8 mouse cellular contexts compared by ENCODE assay signal in the genomic region with DNA sequence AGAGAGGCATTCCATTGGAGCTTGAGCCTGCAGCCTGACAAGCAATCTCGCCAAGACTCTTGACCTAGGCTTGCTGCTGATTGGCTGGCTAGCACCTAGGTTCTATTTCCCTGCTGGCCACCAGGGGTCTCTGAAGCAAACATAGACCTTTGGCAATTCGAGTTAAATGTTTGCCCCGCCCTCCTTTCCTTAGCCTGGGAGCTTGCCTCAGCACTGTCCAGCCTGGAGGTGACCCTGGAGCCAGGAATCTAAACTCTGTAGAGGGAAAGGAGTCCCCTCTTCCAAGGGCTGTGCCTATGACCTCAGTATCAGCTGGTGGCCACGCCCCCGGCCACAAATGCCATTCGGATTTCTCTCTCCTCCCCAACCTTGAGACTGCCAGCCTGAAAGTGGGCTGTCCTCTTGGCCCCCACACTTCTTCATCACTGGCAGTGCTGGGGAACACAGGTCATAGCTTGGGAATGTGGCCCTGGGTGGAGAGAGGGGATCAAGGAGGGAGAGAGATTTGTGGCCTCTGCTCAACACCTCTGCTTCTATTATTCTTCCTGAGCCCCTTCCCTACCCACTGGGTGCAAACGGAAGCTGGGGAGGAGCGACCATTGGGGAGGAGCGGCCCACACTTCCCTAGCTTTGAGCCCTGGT. TPM values are rescaled to one million over a fixed set of nuclear protein-coding genes. Genes with fewer than 3 reads are reported as not detected.
DNase-seq lines count a peak whose midpoint lies in the region; ATAC-seq lines count a peak whose summit lies in the region.

No protein-coding gene starts in this region.

- intact Hi-C loops in gastrocnemius, postnatal 36 days (cut with DNase I), result no loop called here

- H3K4me1 ChIP-seq in liver, embryonic 12.5 days, result peaks cover 22% of the 10 kb centered on the region

- ATAC-seq in liver, embryonic 12.5 days, result peak; percentile 57

- H3K4me2 ChIP-seq in liver, embryonic 12.5 days, result peak overlapping the region; percentile 8; the same call in 1 of the 2 replicates

- H3K9me3 ChIP-seq in liver, embryonic 12.5 days (replicated peaks), result no peaks in the 10 kb centered on the region

- H3K4me3 ChIP-seq in liver, embryonic 12.5 days, result no peak overlapping the region

- peaks cover 31% of the 10 kb centered on the region for H3K27me3 ChIP-seq in liver, embryonic 12.5 days (replicated peaks)

- H3K9ac ChIP-seq in liver, embryonic 12.5 days, result no peak overlapping the region

- H3K36me3 ChIP-seq in liver, embryonic 12.5 days, result 0 out of 2 replicates have a peak, but pooled peaks cover 3% of the 10 kb centered on the region

- WGBS in liver, embryonic 12.5 days (ENCODE audit: insufficient replicate concordance), result 7% methylated on average over 9 of the region's 9 CpGs

- DNase-seq in B cell, adult 2 months, result peak; percentile 46 to 51
- DNase-seq in NIH3T3 (ENCODE audit: low read depth), result peak; percentile 89
- DNase-seq in cerebellum, postnatal 10 days, result peak; percentile 84 to 87
- peak; percentile 57 to 72 for DNase-seq in gastrocnemius, postnatal 36 days
- DNase-seq in induced T-regulatory cell, adult 2 months (ENCODE audit: low read depth), result peak; percentile 58
- DNase-seq in naive thymus-derived CD4-positive, alpha-beta T cell, adult 2 months (ENCODE audit: low read depth), result peak; percentile 48
- peak; percentile 85 for DNase-seq in yolk sac, embryonic 10.5 days (ENCODE audit: low spot score)

- peak overlapping the region; percentile 61; the same call in 1 of the 2 replicates for H3K27ac ChIP-seq in liver, embryonic 12.5 days

RNA-seq across cellular contexts. Expression of gene Speg, which starts 23.8 kb away (rescaled TPM):
- total RNA-seq in gastrocnemius, postnatal 36 days (2021), result 100 to 1,000 TPM; 229 to 230 TPM
- polyA plus RNA-seq in liver, embryonic 12.5 days (2016; fragmentation: Nextera tagmentation; extraction: Ambion mirVana), result 11.4 and 14.3 TPM in 2 replicates

RNA-seq across cellular contexts. Expression of gene Gmppa, which starts 36.8 kb away (rescaled TPM):
- 10 to 100 TPM; 35.4 to 35.5 TPM for total RNA-seq in gastrocnemius, postnatal 36 days (2021)
- polyA plus RNA-seq in liver, embryonic 12.5 days (2016; fragmentation: Nextera tagmentation; extraction: Ambion mirVana), result 44.0 and 47.9 TPM in 2 replicates

RNA-seq across cellular contexts. Expression of gene Des, which starts 38.8 kb away (rescaled TPM):
- 1,000 to 10,000 TPM; 1,843 to 1,948 TPM for total RNA-seq in gastrocnemius, postnatal 36 days (2021)
- 6.9 and 7.4 TPM in 2 replicates for polyA plus RNA-seq in liver, embryonic 12.5 days (2016; fragmentation: Nextera tagmentation; extraction: Ambion mirVana)

RNA-seq across cellular contexts. Expression of gene Asic4, which starts 51.4 kb away (rescaled TPM):
- total RNA-seq in gastrocnemius, postnatal 36 days (2021), result not detected
- polyA plus RNA-seq in liver, embryonic 12.5 days (2016; fragmentation: Nextera tagmentation; extraction: Ambion mirVana), result 0.83 and 1.3 TPM in 2 replicates
